Mouse (Mus musculus) lung, adult 2 months (tissue): ENCODE data around the gene Farp1.

Experiments
- CTCF ChIP-seq: fragments of 200-500 bp; IDR thresholded peaks from 2 replicates; pipeline ENCODE4 v1.5.1; 2011; ENCODE audit warnings: mild to moderate bottlenecking, low read length, control low read depth; ENCODE audit not compliant: insufficient read depth
- POLR2A ChIP-seq: fragments of 200-500 bp; IDR thresholded peaks from 2 replicates; pipeline ENCODE4 v1.6.1; 2011; ENCODE audit warnings: low read depth, mild to moderate bottlenecking, control low read depth, low read length, borderline replicate concordance; ENCODE audit errors: extremely low read depth

DNA sequence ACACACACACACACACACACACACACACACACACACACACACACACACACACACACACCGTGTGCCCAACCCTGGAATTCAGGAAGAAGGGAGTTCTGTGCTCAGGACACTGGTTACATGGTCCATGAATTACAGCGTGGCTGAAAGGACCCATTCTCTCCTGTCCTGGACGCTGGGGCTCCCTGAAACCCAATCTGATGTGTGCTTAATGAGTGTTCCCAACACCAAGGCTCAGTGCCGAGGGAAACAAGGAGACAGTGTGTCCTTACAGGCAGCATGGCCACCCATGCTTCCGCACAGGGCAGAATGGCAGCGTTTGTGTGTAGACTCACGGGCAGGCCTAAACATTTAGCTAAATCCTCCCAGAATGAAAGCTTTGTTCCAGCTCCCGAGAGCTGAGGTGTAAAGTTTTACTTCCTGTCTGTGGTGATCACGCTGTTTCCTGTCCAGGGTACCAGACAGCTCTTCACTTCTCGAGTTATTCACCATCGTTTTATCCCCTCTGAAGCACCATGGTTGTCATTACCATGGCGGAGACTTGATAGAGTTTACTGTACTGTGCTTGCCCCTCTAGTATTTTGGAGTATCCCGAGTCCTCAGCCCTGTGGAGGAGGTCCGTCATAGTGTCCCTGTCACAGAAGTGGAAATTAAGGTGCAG is 164.0 kb downstream of the Farp1 start:
- TF ChIP-seq POLR2A (no peak), CTCF (no peak)
